Mouse (Mus musculus) frontal cortex, postnatal 36 days (tissue): ENCODE measurements around the gene Zfp949.

Experiments
- DNase-seq, 2 experiments: peaks; one replicate each; pipeline ENCODE4 v3.0.0; 2022; ENCODE audit warnings: low spot score in 2 of 2

Gene Zfp949

GRCm38 (mm10) chr9:88547851-88548613 lies at the start of gene Zfp949:
Gene Zfp949 (plus strand): TSS chr9:88548020.
- peak; percentile 85 to 90 for DNase-seq

- DNase-seq: no peak
These were observed 47.7 kb upstream of the Zfp949 start for GRCm38 (mm10) chr9:88500112-88500511.

GRCm38 (mm10) chr9:88501846-88502245 lies 46.0 kb upstream of the Zfp949 start:
- DNase-seq: no peak

- DNase-seq: no peak
These were observed 32.3 kb upstream of the Zfp949 start for GRCm38 (mm10) chr9:88515546-88515945.

GRCm38 (mm10) chr9:88516361-88516995 lies 31.3 kb upstream of the Zfp949 start:
- DNase-seq: no peak

GRCm38 (mm10) chr9:88519390-88520121 lies 28.3 kb upstream of the Zfp949 start:
- DNase-seq: no peak

GRCm38 (mm10) chr9:88520122-88520848 lies 27.5 kb upstream of the Zfp949 start:
- DNase-seq: no peak

- no peak for DNase-seq
These were observed 26.9 kb upstream of the Zfp949 start for GRCm38 (mm10) chr9:88520849-88521483.

GRCm38 (mm10) chr9:88521961-88522568 lies 25.8 kb upstream of the Zfp949 start:
- DNase-seq: peak in 1 of 2 experiments; percentile 12

GRCm38 (mm10) chr9:88522569-88523334 lies 25.1 kb upstream of the Zfp949 start:
- peak; percentile 93 to 96 for DNase-seq

- no peak for DNase-seq
These were observed 24.5 kb upstream of the Zfp949 start for GRCm38 (mm10) chr9:88523335-88523668.

GRCm38 (mm10) chr9:88524367-88524766 lies 23.5 kb upstream of the Zfp949 start:
- no peak for DNase-seq

GRCm38 (mm10) chr9:88524796-88525195 lies 23.0 kb upstream of the Zfp949 start:
- DNase-seq: no peak

- DNase-seq: no peak
These were observed 22.5 kb upstream of the Zfp949 start for GRCm38 (mm10) chr9:88525341-88525740.

GRCm38 (mm10) chr9:88527956-88528355 lies 19.9 kb upstream of the Zfp949 start:
- no peak for DNase-seq

- no peak for DNase-seq
These were observed 19.1 kb upstream of the Zfp949 start for GRCm38 (mm10) chr9:88528736-88529135.

GRCm38 (mm10) chr9:88529571-88529970 lies 18.2 kb upstream of the Zfp949 start:
- DNase-seq: no peak

GRCm38 (mm10) chr9:88529979-88530580 lies 17.7 kb upstream of the Zfp949 start:
- no peak for DNase-seq

- no peak for DNase-seq
These were observed 13.7 kb upstream of the Zfp949 start for GRCm38 (mm10) chr9:88534093-88534492.
